Mouse (Mus musculus) bone marrow, adult 2 months (tissue): ENCODE results near the gene Ap5z1.

Source experiments
- CTCF ChIP-seq: fragments of 200-500 bp; IDR thresholded peaks from 2 replicates; pipeline ENCODE4 v1.5.1; 2011; ENCODE audit warnings: low read length, control low read depth; ENCODE audit not compliant: control insufficient read depth, insufficient read depth
- POLR2A ChIP-seq: fragments of 200-500 bp; IDR thresholded peaks from 2 replicates; pipeline ENCODE4 v1.6.1; 2011; ENCODE audit warnings: low read depth, mild to moderate bottlenecking, control low read depth, low read length, borderline replicate concordance; ENCODE audit not compliant: control insufficient read depth

DNA sequence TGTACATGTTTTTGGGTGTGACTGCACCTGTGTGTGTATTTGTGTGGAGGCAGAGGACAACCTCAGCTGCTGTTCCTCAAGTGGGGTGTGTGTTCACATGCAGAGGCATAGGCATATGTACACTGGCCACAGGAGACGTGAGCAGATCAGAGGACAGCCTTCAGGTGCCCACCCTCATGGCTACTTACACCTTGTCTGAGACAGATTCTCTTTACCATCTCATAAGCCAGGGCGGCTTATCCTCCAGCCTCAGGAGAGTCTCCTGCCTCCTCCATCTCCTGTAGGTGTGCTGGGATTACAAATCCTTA, 1.1 kb upstream of the Ap5z1 start:
- no peak for TF ChIP-seq CTCF
- no peak for TF ChIP-seq POLR2A
